Mouse (Mus musculus) forebrain, embryonic 10.5 days (tissue): ENCODE data around the gene Gm20479. TPM values are rescaled to one million over a fixed set of nuclear protein-coding genes. Genes with fewer than 3 reads are reported as not detected.

Experiments
- DNase-seq: peaks from one replicate; pipeline ENCODE4 v3.0.0-alpha.2; 2017; ENCODE audit warnings: low spot score; ENCODE audit errors: extremely low spot score
- H3K27ac ChIP-seq: fragments of 300-500 bp; sonication (generic); 2 replicates; pipeline ENCODE4 v1.5.1; 2016; ENCODE audit warnings: mild to moderate bottlenecking
- H3K27me3 ChIP-seq: fragments of 300-500 bp; sonication (generic); 2 replicates; pipeline ENCODE4 v1.6.1; 2016; ENCODE audit warnings: mild to moderate bottlenecking; ENCODE audit not compliant: poor library complexity, severe bottlenecking
- H3K36me3 ChIP-seq: fragments of 300-500 bp; sonication (generic); replicated peaks from 2 replicates; pipeline ENCODE4 v1.6.1; 2016; ENCODE audit warnings: mild to moderate bottlenecking, moderate library complexity
- H3K4me1 ChIP-seq: fragments of 300-500 bp; sonication (generic); 2 replicates; pipeline ENCODE4 v1.6.1; 2016
- H3K4me3 ChIP-seq: fragments of 300-500 bp; sonication (generic); 2 replicates; pipeline ENCODE4 v1.5.1; 2016; ENCODE audit warnings: mild to moderate bottlenecking, moderate library complexity
- H3K9me3 ChIP-seq: fragments of 300-500 bp; sonication (generic); 2 replicates; pipeline ENCODE4 v1.6.1; 2016; ENCODE audit warnings: mild to moderate bottlenecking, moderate library complexity
- WGBS: fragments of 180-500 bp; shearing (Covaris S2); methylation state at CpG from one replicate; pipeline ENCODE4 v1.1.7; 2016; 5-methylcytosine and 5-hydroxymethylcytosine counted together
- polyA plus RNA-seq: library from polyadenylated mRNA; unstranded; fragments of >200 nt; fragmentation: Nextera tagmentation; extraction: Ambion mirVana; gene quantifications from 2 replicates; pipeline ENCODE4 v1.2.1, GENCODE M21; 2016

The Gm20479 gene
- polyA plus RNA-seq, result 1.4 TPM in 1 of 2 replicates, not detected in the other

GRCm38 (mm10) chr7:27356861-27357594 lies at the start of gene Gm20479:
Gm20479 (minus strand) TSS chr7:27357419.
- WGBS, result 4% methylated on average over 27 of the region's 27 CpGs
- no peak for DNase-seq
- Histone ChIP-seq H3K9me3 (peaks cover 6% of the 10 kb centered on the region; the same call in 1 of the 2 replicates), H3K4me1 (peaks cover 42% of the 10 kb centered on the region), H3K27ac (peak within 1 kb of the TSS; percentile 85), H3K36me3 (peaks cover 16% of the 10 kb centered on the region), H3K4me3 (peak within 1 kb of the TSS; percentile 80), H3K27me3 (peaks cover 51% of the 10 kb centered on the region)

GRCm38 (mm10) chr7:27406481-27406880 lies 49.3 kb upstream of the Gm20479 start:
- peaks cover 99% of the 10 kb centered on the region for H3K27me3 ChIP-seq
- H3K4me3 ChIP-seq, result no peak overlapping the region
- DNase-seq, result no peak
- WGBS, result 83% methylated on average over 7 of the region's 7 CpGs
- peaks cover 14% of the 10 kb centered on the region for H3K9me3 ChIP-seq
- H3K36me3 ChIP-seq, result no peaks in the 10 kb centered on the region
- H3K4me1 ChIP-seq, result peaks cover 20% of the 10 kb centered on the region
- no peak overlapping the region for H3K27ac ChIP-seq

GRCm38 (mm10) chr7:27404203-27404942 lies 47.2 kb upstream of the Gm20479 start:
- no peak overlapping the region for H3K27ac ChIP-seq
- H3K4me1 ChIP-seq, result peaks cover 20% of the 10 kb centered on the region
- whole genome bisulfite sequencing, result 7% methylated on average over 81 of the region's 81 CpGs
- H3K4me3 ChIP-seq, result peak overlapping the region; percentile 33
- H3K27me3 ChIP-seq, result peaks cover 97% of the 10 kb centered on the region
- H3K9me3 ChIP-seq, result peaks cover 14% of the 10 kb centered on the region
- DNase-seq, result no peak
- no peaks in the 10 kb centered on the region for H3K36me3 ChIP-seq

- H3K36me3 ChIP-seq, result no peaks in the 10 kb centered on the region
- WGBS, result 10% methylated on average over 16 of the region's 16 CpGs
- H3K4me1 ChIP-seq, result peaks cover 7% of the 10 kb centered on the region
- H3K4me3 ChIP-seq, result no peak overlapping the region
- H3K27ac ChIP-seq, result no peak overlapping the region
- DNase-seq, result peak; percentile 61
- peaks cover 14% of the 10 kb centered on the region for H3K9me3 ChIP-seq
- peaks cover 97% of the 10 kb centered on the region for H3K27me3 ChIP-seq
These were observed 45.5 kb upstream of the Gm20479 start for GRCm38 (mm10) chr7:27402675-27403074.

- Histone ChIP-seq H3K4me1 (peaks cover 28% of the 10 kb centered on the region), H3K27me3 (peaks cover 97% of the 10 kb centered on the region), H3K4me3 (no peak overlapping the region), H3K27ac (no peak overlapping the region), H3K36me3 (no peaks in the 10 kb centered on the region), H3K9me3 (peaks cover 6% of the 10 kb centered on the region)
- DNase-seq, result no peak
- 81% methylated on average over 7 of the region's 7 CpGs for WGBS
These were observed 43.3 kb upstream of the Gm20479 start for GRCm38 (mm10) chr7:27400545-27400944.

- Histone ChIP-seq H3K4me3 (peak overlapping the region; percentile 57), H3K27ac (no peak overlapping the region), H3K36me3 (no peaks in the 10 kb centered on the region), H3K27me3 (peaks cover 97% of the 10 kb centered on the region), H3K9me3 (no peaks in the 10 kb centered on the region), H3K4me1 (peaks cover 22% of the 10 kb centered on the region)
- 18% methylated on average over 26 of the region's 26 CpGs for WGBS
- DNase-seq, result peak; percentile 55
These were observed 40.1 kb upstream of the Gm20479 start for GRCm38 (mm10) chr7:27397048-27397949.

GRCm38 (mm10) chr7:27396184-27397047 lies 39.2 kb upstream of the Gm20479 start:
- Histone ChIP-seq H3K9me3 (no peaks in the 10 kb centered on the region), H3K36me3 (no peaks in the 10 kb centered on the region), H3K4me1 (peaks cover 22% of the 10 kb centered on the region), H3K27ac (peak overlapping the region; percentile 33; the same call in 1 of the 2 replicates), H3K4me3 (peak overlapping the region; percentile 57), H3K27me3 (peaks cover 97% of the 10 kb centered on the region)
- peak; percentile 43 for DNase-seq
- 2% methylated on average over 35 of the region's 68 CpGs for WGBS

GRCm38 (mm10) chr7:27395521-27396183 lies 38.4 kb upstream of the Gm20479 start:
- DNase-seq, result no peak
- H3K9me3 ChIP-seq, result no peaks in the 10 kb centered on the region
- no peak overlapping the region for H3K27ac ChIP-seq
- peaks cover 97% of the 10 kb centered on the region for H3K27me3 ChIP-seq
- WGBS, result 2% methylated on average over 22 of the region's 22 CpGs
- peaks cover 22% of the 10 kb centered on the region for H3K4me1 ChIP-seq
- H3K36me3 ChIP-seq, result no peaks in the 10 kb centered on the region
- peak overlapping the region; percentile 57 for H3K4me3 ChIP-seq

- Histone ChIP-seq H3K27me3 (peaks cover 59% of the 10 kb centered on the region), H3K36me3 (no peaks in the 10 kb centered on the region)
- 41% methylated on average over 16 of the region's 16 CpGs for WGBS
These were observed 34.2 kb upstream of the Gm20479 start for GRCm38 (mm10) chr7:27391416-27391815.

GRCm38 (mm10) chr7:27389213-27389612 lies 32.0 kb upstream of the Gm20479 start:
- H3K36me3 ChIP-seq, result no peaks in the 10 kb centered on the region

More at GRCm38 (mm10) chr7:27391416-27391815, 34.2 kb upstream of the Gm20479 start:
- Histone ChIP-seq H3K4me1 (peaks cover 9% of the 10 kb centered on the region), H3K4me3 (no peak overlapping the region), H3K27ac (no peak overlapping the region), H3K9me3 (no peaks in the 10 kb centered on the region)
- no peak for DNase-seq

GRCm38 (mm10) chr7:27384731-27385130 lies 27.5 kb upstream of the Gm20479 start:
- H3K4me3 ChIP-seq, result no peak overlapping the region
- no peak for DNase-seq
- H3K27ac ChIP-seq, result no peak overlapping the region
- no peaks in the 10 kb centered on the region for H3K9me3 ChIP-seq
- H3K27me3 ChIP-seq, result 0 out of 2 replicates have a peak, but pooled peaks cover 4% of the 10 kb centered on the region
- H3K4me1 ChIP-seq, result peaks cover 5% of the 10 kb centered on the region; the same call in 1 of the 2 replicates
- 33% methylated on average over 4 of the region's 4 CpGs for WGBS
- H3K36me3 ChIP-seq, result no peaks in the 10 kb centered on the region

More at GRCm38 (mm10) chr7:27389213-27389612, 32.0 kb upstream of the Gm20479 start:
- H3K27ac ChIP-seq, result no peak overlapping the region
- peaks cover 37% of the 10 kb centered on the region for H3K27me3 ChIP-seq
- H3K9me3 ChIP-seq, result no peaks in the 10 kb centered on the region
- DNase-seq, result no peak
- peaks cover 5% of the 10 kb centered on the region; the same call in 1 of the 2 replicates for H3K4me1 ChIP-seq
- H3K4me3 ChIP-seq, result no peak overlapping the region
- 71% methylated on average over 6 of the region's 6 CpGs for WGBS
